Mouse (Mus musculus) kidney, postnatal 25 days (tissue): ENCODE data around the gene Tgfbr1.
"Not testable (repeated sequence)": the region's sequence is repeated elsewhere in the genome, so short reads cannot be mapped to it uniquely, and the experiment has no call there.

ENCODE experiments used
- DNase-seq, 2 experiments: peaks; one replicate each; pipeline ENCODE4 v3.0.0; 2021; ENCODE audit warnings: mixed read lengths in 2 of 2

Gene Tgfbr1

GRCm38 (mm10) chr4:47349759-47350158 lies 3.3 kb upstream of the Tgfbr1 start:
- DNase-seq = peak; percentile 65 to 77

GRCm38 (mm10) chr4:47351386-47352049 lies 1.5 kb upstream of the Tgfbr1 start:
- peak; percentile 55 to 85 for DNase-seq

- peak; percentile 54 to 62 for DNase-seq
Observed at GRCm38 (mm10) chr4:47352061-47352661, 861 bp upstream of the Tgfbr1 start.

- peak; percentile 74 to 89 for DNase-seq
Observed at GRCm38 (mm10) chr4:47353416-47354111, 542 bp downstream of the Tgfbr1 start.

GRCm38 (mm10) chr4:47354304-47354703 lies 1.3 kb downstream of the Tgfbr1 start:
- no peak for DNase-seq

GRCm38 (mm10) chr4:47362662-47363061 lies 9.6 kb downstream of the Tgfbr1 start:
- no peak for DNase-seq

- DNase-seq = no peak
Observed at GRCm38 (mm10) chr4:47363134-47363533, 10.1 kb downstream of the Tgfbr1 start.

GRCm38 (mm10) chr4:47368717-47369116 lies 15.7 kb downstream of the Tgfbr1 start:
- DNase-seq = no peak

GRCm38 (mm10) chr4:47378716-47379115 lies 25.7 kb downstream of the Tgfbr1 start:
- DNase-seq = no peak

GRCm38 (mm10) chr4:47382426-47382825 lies 29.4 kb downstream of the Tgfbr1 start:
- DNase-seq = no peak

GRCm38 (mm10) chr4:47391926-47392325 lies 38.9 kb downstream of the Tgfbr1 start:
- not testable (repeated sequence) for DNase-seq

- DNase-seq = no peak
Observed at GRCm38 (mm10) chr4:47396251-47396650, 43.2 kb downstream of the Tgfbr1 start.

- DNase-seq = no peak
Observed at GRCm38 (mm10) chr4:47397951-47398687, 45.1 kb downstream of the Tgfbr1 start.

GRCm38 (mm10) chr4:47399824-47400223 lies 46.8 kb downstream of the Tgfbr1 start:
- peak in 1 of 2 experiments; percentile 56 for DNase-seq

- no peak for DNase-seq
Observed at GRCm38 (mm10) chr4:47400314-47400713, 47.3 kb downstream of the Tgfbr1 start.

- DNase-seq = no peak
Observed at GRCm38 (mm10) chr4:47402200-47402599, 49.2 kb downstream of the Tgfbr1 start.

GRCm38 (mm10) chr4:47404536-47404935 lies 51.5 kb downstream of the Tgfbr1 start:
- no peak for DNase-seq

GRCm38 (mm10) chr4:47407161-47407560 lies 54.1 kb downstream of the Tgfbr1 start:
- no peak for DNase-seq

- no peak for DNase-seq
Observed at GRCm38 (mm10) chr4:47417871-47418270, 64.8 kb downstream of the Tgfbr1 start.

- peak in 1 of 2 experiments; percentile 33 for DNase-seq
Observed at GRCm38 (mm10) chr4:47419268-47419973, 66.4 kb downstream of the Tgfbr1 start.

GRCm38 (mm10) chr4:47420191-47420590 lies 67.2 kb downstream of the Tgfbr1 start:
- no peak for DNase-seq

- no peak for DNase-seq
Observed at GRCm38 (mm10) chr4:47422194-47422593, 69.2 kb downstream of the Tgfbr1 start.

- no peak for DNase-seq
Observed at GRCm38 (mm10) chr4:47422946-47423345, 69.9 kb downstream of the Tgfbr1 start.
